Mouse (Mus musculus) megakaryocyte-erythroid progenitor cell, adult 5-6 weeks (primary cell): ENCODE data around the gene Timm50. TPM values are rescaled to one million over a fixed set of nuclear protein-coding genes. Genes with fewer than 3 reads are reported as not detected.

Experiments used
- ATAC-seq: replicated peaks from 2 replicates; pipeline ENCODE4 v1.8.0; 2016; ENCODE audit warnings: mild to moderate bottlenecking, inconsistent platforms; ENCODE audit not compliant: severe bottlenecking, poor library complexity, low FRiP score, low TSS enrichment
- total RNA-seq, 2 experiments: library from RNA; stranded (forward) in 1 of 2; stranded (reverse) in 1 of 2; fragments of 200-1000, 215-1000 nt in 1 of 2; fragments of >200 nt in 1 of 2; fragmentation: Nextera tagmentation in 1 of 2; gene quantifications; 2 replicates each; pipeline ENCODE4 v1.2.3; 2014 to 2017

The Timm50 gene
- total RNA-seq, 2 experiments from 2014 or later = 66.9 to 77.5 TPM

DNA sequence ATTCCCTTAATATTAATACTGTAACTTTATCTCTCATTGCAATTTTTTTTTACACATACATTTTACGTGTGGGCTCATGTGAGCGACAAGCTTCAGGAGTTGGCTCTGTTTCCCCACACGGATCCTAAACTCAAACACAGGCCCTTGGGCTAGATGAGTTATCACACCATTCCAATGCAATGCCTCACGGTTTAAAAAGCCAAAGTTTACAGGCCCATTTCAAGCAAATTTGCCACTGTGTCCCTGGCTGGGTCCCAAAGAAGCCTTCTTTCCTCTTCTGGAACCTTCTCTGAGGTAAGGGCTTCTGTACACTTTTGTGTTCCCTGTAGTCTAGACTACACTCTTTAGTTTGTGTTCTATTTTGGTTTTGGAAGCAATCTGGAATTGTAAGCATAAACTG, 22.7 kb upstream of the Timm50 start:
- no peak for ATAC-seq

DNA sequence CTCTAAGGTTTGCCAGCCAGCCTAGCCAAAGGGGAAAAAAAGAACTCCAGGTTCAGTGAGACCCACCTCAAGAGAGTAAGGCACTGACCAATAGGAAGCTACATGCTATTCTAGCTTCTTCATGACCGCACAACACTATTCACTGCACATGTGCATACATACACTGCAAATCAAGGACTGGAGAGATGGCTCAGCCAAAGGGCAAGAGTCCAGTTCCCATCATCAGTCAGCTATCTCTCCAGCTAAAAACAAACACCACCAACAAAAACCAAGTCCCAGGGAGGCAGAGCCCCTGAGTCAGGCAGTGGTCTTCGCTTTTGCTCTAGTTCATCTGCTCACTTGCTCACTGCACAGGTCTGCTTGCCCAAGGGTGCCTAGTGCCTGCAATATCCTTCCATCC, 16.4 kb upstream of the Timm50 start:
- no peak for ATAC-seq

DNA sequence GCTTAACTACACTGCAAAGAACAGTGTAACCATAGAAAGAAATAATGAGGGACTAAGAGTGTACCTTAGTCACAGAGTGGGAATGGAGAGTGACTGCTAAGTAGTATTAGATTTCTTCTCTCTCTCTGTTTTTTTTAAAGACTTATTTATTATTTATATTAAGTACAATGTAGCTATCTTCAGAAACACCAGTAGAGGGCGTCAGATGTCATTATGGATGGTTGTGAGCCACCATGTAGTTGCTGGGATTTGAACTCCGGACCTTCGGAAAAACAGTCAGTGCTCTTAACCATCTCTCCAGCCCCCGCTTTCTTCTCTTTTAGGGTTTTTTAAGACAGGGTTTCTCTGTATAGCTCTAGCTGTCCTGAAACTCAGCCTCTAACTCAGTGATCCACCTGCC, 14.6 kb upstream of the Timm50 start:
- no peak for ATAC-seq

DNA sequence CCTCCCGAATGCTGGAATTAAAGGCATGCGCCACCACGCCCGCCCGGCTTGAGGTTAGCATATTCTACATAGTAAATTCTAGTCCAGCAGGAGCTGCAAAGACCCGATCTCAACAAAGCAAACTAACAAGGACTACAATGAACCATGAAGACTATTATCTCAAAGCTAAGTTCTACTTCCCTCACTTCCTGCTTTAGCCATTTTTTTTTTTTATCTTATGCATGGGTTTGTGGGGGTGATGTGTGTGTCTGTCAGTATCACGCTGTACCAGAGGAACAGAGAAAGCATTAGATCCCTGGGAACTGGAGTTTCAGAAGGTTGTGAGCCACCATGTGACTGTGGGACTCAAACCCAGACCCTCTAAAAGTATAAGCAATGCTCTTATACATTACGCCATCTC, 13.4 kb upstream of the Timm50 start:
- no peak for ATAC-seq

DNA sequence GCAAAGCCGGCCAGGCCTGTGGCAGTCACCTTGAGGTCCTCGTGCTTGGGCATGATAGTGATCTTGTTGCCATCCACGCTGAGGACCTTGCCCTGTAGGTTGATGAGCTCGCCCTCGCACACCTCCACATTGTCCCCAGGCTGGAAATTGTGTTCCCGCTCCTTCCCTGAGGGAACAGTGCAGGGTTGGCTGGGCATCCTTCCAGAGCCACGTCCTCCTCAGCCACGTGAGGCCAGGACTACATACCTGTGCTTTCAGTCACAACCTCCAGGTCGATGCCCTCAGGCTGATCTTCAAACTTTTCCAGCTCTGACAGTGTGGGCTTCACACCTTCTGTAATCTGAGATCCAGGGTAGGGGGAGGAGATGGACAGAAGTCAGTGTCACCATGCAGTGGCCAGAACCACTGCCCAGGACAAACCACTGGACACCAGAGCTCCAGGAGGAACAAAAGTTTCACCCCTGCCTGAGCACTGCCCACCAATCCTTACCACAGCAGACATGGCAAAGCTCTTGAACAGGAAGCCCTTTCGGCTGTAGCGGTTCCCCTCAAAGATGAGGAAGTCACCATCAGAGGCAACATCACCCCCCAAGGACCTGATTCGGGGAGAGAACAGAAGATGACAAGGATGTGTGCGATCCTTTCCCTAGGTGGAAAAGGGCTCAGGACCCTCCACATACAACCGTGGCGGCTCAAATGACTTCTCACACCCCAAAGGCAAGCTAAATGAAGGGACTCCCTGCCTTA, 10.3 kb upstream of the Timm50 start:
- peak; percentile 20; the same call in 1 of the 2 replicates for ATAC-seq

DNA sequence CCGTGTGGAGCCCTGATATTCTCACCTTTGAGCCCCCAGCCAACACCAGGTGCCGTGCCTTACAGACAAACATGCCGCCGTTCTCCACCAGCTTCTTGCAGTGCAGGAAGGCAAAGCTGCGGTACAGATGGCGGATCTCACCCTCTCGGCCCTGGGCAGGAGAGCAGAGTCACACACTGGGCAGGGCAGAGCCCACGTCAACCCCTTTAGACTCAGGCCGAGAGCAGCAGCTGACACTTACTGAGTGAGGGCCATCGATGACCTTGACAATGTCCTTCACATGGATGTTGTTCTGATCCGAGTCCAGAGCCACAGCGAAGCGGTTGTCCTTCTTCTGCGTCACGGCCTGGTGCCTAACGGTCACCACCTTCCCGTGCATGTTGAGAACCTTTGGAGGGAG, 6.8 kb upstream of the Timm50 start:
- no peak for ATAC-seq

DNA sequence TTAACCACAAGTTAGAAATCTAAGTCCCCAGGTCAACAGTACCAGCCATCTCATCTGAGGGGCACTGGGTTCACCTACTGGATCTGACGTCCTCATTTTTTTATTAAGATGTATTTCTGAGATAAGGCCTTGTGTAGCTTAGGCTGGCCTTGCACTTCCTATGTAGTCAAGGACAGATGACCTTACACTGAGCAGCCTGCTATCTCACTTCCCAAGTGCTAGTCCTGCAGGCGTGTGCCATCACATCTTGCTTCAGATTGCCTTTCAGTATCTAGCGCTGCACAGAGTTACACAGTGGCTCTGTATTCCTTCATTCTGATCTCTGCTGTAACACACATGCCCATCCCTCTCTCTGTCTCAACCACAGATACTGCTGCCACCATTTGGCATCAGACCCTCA, 6.2 kb upstream of the Timm50 start:
- ATAC-seq = no peak

DNA sequence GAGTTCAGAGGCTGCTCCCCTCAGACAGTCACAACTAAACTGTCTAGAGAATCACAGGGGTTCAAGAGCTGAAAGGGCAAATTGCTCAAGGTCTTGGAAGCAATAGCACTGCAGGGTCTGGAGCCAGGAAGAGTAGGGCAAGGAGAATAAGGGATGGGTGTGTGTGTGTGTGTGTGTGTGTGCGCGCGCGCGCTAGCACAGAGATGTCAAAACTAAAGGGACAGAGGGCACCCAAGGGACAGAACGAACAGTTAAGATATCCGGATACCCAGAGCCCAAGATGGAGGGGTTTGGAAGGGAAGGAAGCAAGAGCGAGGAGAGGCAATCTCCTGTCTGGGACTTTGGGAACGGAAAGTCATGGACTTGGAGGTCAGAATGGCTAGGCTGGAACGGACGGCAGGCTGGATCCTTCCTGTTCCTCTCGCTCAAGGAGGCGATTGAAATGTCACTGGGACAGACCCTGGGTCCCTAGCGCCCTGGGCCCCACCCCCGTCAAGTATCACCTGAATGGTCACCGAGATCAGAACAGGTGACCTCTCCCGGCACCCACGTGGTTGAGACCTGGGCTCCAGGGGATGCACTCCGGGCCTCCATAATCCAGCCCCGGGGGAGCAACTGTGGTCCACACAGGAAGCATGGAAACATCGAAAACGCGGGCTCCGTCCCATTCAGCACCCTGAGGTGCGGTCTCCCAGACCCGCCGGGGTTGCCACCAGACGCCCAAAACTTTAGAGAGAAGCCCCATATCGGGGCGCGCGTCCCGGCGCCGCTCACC, 534 bp downstream of the Timm50 start:
- peak; percentile 20 for ATAC-seq

DNA sequence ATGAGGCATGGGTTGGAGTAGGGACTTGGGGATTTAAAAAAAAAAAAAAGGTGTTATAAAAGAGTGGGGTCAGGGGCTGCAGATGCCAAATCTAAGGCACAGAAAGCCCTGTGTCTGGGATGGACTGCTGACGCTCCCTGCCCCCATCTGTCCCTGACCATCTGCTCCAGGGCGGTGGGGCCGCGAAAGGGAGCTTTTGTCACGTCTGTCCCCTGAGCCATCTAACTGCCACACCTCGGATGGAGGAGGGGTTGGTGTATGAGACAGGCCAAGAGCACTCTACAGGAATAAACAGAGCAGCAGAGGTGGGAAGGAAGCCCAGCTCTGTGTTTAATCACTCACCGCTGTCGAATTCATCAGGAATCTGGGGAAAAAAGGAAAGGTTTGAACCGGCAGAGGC, 2.1 kb downstream of the Timm50 start:
- ATAC-seq = no peak

DNA sequence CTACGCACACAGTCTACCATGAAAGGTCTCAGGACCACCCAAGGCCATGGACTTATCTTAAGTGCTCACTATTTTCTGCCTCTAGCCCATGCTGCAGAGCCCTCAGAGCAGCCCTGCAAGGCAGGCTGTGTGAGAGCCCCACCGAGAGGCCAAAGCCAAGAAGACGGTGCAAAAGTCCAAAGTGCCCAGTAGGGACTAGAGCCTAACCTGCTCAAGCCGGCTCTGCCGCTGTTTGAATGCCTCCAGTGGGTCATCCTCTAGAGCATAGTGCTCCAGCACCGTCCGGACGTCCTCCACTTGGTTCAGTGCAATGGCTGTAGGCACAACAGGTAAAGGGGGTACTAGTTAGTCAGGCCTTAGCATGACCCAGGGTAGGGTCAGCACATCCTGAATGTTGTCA, 5.7 kb downstream of the Timm50 start:
- ATAC-seq = no peak

DNA sequence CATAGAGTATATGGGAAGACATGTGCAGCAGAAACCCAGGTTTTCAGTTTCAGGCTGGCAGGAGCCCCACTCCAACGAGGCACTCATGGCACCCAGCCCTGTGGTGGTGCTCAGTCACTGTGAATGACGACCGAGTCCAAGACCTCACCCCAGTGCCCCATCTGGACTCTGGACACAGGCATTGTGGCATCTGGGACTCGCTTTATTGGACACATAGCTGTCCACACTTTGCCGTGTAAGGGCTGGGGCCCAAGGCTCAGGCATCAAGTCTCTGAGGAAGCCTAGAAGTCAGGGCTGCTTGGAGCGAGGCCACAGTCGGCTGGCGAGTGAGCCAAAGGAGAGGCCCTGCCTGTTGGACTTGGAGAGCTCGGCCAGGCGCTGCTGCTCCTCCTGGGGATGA, 6.2 kb downstream of the Timm50 start:
- ATAC-seq = no peak

DNA sequence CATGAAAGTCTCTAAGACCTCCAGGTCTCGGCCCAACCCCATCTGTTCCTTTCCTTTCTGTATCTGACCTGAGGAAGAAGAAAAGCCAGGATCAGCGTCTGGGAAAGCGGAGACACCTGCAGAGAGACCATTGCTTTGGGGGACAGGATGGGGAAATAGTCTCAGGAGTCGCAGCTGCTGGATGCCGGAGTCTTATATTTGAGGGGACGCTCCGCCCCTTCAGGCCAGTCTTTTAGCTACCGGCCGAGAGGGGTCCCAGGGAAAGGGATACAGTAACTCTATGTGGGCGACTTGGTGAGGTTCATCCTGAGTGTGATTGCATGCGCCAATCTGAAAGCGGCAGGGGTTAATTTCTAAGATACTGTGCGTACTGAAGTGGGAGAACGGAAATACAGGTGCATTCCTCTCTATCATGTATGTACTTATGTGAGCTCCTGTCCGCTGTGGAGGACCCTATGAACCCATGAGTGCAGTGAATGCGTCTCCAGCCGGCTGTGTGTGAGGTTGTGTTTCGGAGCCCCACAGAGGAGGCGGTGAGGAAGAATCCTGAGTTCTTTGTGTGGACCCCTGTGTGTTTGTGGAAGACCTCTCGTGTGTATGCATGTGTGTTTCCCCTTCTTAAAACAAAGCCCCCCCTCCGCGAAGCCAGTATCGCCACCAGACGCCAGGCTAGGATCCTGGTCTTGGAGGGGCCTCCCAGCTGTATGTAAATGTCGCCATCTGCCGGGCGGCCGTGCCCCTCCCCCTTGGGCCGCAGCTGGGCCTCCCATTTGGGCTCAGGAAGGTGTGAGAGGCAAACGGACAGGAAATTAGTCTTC, 10.0 kb downstream of the Timm50 start, which contains the start of gene Dll3:
Gene Dll3, minus strand, starts transcription at position 623 of the 818 bp plus-strand sequence.
- ATAC-seq = peak; percentile 58

DNA sequence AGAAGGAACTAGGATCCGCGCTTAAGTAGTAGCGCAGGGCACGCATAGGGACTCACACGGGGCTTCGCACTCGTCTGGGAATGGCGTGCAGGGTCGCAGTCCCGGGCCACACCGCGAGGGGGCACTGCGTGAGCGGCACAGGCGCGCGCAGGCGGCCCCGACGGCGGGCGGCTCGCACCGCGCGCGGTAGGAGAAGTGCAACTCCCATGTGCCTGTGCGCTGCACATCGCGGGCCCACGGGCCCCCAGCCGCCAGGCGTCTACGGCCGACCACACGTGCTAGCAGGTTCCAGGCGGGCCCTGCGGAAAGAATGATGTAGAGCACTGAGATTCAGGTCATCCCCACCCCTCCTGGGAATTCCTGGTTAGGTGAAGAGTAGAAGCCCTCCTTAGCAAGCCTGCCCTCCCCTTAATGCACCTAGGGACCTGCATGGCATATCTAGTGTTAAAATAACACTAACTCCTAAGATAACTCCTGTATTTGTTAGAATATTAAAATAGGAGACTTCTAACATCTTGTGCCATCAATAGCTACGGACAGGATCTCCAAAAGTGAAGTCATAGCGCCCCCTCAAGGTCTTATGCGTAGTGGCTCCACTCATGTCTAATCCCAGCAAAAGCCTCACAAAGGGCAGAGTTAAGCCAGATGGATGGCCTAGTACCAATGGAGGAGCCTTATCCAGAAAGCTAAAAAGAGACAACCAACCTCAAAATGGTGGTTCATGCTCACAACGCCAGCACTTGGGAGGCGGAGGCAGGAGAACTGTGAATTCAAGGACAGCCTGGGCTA, 12.8 kb downstream of the Timm50 start:
- ATAC-seq = peak; percentile 71

DNA sequence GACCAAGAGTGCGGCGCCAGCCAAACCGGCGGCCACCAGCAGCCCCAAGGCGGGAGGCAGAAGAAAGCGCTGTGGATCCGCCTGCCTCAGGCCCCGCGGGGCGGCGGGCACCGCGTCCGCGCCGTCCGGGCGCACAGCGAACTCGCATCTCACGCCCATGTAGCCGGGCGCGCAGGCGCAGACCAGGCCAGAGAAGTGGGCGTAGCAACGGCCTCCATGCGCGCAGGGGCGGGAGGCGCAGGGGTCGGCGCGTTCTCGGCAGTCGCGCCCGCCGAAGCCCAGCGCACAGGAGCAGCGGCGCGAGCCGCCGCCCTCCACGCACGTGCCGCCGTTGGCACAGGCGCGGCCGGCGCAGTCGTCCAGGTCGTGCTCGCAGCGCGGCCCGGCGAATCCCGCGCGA, 17.4 kb downstream of the Timm50 start:
- ATAC-seq = no peak

DNA sequence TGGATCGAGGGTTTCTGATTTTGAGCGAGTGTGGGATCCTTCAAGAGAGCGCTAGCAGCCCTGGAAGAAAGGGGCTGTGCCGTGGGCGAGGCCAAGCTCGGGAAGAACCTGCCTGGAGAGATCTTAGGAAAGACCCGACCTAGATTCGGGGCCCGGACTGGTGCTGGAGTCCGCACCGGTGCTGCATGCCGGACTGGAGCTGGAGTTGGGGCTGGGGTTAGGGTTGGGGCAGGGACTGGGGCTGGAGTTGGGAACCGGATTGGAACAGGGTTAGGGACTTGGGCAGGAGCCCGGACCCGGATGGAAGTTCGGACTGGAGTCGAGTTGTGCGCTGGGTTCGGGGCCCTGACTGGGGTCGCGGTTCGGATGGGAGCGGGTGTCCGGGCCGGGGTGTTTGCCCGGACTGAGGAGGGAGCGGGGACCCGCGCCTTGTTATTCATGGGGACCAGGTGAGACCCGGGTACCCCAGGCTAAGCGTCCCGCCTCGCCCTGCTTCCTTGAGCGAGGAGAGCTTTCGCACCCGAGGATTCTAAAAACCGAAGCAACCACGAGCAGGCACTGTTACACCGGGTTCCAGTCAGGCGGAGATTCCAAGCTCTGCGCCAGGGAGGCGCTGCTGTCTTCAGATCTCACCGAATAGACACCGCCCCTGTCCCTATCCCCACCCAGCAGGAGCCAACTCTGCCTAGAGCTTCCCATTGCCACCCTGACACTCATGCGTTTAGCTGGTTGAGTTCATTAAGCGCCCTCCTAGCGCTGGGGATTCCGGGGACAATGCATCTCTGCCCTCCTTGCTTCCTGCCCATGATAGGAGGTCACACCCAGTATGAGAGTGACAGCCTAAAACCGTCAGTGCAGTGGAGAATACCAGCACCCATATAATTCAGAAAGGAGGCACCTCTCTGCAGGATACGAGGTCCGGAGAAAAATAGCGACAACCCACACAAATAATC, 21.0 kb downstream of the Timm50 start, which contains the start of gene Selenov:
Gene Selenov, minus strand, starts transcription at position 549 of the 953 bp plus-strand sequence.
- no peak for ATAC-seq

DNA sequence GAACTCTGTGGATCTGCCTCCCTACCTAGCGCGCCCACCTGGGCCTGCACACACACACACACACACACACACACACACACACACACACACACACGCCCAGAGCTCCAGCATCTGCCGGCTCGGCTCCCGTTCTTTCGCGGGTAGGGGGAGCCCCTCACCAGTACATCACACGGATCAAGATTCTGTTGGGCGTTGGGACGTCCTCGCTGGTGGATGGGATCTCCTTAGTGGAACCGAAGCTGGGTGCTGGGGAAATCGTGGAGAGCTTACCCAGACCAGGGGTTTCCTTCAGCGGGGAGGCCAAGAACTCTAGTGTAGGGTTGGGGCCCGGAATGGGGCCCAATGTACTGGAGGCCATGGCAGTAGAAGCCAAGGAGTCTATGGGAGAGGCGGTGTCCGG, 21.7 kb downstream of the Timm50 start:
- ATAC-seq = no peak

DNA sequence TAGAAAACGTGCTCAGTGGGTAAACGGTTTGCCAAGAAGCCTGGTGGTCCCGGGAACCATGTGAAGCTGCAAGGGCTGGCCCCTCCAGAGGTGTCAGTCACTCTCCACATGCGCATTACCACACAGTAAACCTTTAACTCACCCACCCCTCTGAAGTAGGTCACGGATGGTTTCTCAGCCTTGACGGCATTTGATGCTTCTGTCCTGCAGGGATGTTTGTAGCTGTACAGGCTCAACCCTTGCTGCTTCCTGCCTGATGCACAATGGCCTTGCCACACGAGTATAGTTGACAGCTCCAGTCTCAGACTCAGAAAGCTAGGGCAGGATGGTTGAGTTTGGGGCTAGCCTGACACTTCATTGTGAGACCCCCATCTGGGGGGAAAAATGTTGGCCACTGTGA, 31.2 kb downstream of the Timm50 start:
- no peak for ATAC-seq

DNA sequence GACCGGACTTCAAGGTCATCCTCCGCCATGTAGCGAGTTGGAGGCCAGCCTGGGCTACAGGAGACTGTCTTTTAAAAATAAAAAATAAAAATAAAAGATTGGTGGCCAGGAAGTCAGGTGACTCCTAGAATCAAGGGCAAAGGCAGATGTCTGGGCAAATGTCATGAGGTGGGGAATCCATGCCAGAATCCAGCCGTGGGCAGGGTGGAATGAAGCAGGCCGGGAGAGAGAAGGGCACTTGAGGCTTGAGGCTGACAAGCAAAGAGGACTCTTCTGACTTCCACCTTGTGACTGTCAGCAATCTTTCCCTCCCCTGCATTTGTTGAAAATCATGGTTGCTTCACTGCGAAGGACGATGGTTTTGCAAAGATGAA, 33.6 kb downstream of the Timm50 start:
- no peak for ATAC-seq
